Mouse (Mus musculus) lung, postnatal 10 days (tissue): ENCODE results near the gene Prrc2c.
"Not testable (repeated sequence)": the region's sequence is repeated elsewhere in the genome, so short reads cannot be mapped to it uniquely, and the experiment has no call there.

ENCODE experiments used
- DNase-seq: peaks from one replicate; pipeline ENCODE4 v3.0.0; 2021

Prrc2c gene

DNA sequence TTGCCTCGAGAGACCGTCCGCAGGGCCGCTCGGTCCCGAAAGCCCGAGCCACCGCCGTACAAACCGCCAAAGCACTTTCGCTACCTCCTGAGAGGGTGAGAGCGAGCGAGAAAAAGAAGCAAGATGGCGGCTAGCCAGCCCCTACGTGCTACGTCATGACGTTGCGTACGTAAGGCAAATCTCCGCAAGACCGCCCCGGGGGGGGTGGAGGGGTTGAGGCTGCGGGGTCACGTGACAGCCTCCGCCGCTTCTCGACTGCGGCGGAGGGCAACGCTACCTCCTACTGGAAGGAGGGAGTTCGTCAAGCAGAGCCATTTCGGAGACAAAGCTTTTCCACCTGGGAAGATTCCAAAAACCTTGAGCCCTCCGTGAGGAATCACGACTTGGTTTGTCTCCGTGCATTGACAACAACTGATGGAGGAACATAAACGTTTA, at the start of gene Prrc2c:
Gene Prrc2c, minus strand, starts transcription at position 156 of the 435 bp plus-strand sequence.
- peak; percentile 99 for DNase-seq

GRCm38 (mm10) chr1:162785222-162785621, 44.9 kb upstream of the Prrc2c start:
- no peak for DNase-seq

GRCm38 (mm10) chr1:162783669-162784248, 43.4 kb upstream of the Prrc2c start:
- DNase-seq = no peak

DNA sequence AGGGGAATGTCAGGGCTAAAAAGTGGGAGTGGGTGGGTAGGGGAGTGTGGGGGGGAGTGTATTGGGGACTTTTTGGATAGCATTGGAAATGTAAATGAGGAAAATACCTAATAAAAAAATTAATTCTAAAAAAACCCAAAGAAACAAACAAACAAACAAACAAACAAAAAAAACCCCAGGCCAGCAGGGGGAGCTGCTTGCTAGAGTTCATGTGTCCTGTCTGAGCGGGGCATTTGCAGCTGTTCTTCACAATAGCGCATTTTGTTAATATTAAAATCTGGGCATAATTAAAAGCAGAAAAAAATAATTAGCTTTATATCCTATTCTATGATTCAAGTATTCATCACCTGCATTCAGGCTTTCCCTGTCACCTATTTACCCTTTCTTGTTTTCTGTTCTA, 40.7 kb upstream of the Prrc2c start:
- not testable (repeated sequence) for DNase-seq

DNA sequence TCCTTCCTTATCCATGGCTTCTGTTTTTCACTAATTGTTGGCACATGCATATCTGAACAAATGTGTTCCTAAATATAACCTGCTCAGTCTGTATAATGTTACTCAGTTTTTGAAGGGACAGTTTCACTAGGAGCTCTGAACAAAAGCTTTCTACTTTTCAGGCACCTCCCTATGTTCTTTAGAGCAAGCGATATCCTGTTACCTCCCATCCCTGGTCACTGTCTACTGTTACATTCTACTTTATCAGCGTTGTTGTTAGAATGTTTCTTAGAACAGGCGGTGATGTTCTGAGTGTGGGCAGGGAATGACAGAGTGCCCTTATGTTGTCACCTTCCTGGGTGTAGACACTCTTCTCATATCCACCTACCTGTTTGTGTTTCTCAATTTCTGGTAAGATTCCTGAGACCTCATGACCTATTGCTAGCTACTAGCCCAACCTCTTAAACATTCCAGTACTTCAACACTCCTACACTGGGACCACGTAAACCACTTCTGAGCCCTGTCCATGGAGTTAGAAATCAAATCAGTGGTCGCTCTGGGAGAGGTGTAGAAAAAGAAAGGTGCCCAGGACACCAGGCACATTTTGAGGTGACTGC, 37.7 kb upstream of the Prrc2c start:
- DNase-seq = no peak

GRCm38 (mm10) chr1:162773661-162774060, 33.3 kb upstream of the Prrc2c start:
- no peak for DNase-seq

DNA sequence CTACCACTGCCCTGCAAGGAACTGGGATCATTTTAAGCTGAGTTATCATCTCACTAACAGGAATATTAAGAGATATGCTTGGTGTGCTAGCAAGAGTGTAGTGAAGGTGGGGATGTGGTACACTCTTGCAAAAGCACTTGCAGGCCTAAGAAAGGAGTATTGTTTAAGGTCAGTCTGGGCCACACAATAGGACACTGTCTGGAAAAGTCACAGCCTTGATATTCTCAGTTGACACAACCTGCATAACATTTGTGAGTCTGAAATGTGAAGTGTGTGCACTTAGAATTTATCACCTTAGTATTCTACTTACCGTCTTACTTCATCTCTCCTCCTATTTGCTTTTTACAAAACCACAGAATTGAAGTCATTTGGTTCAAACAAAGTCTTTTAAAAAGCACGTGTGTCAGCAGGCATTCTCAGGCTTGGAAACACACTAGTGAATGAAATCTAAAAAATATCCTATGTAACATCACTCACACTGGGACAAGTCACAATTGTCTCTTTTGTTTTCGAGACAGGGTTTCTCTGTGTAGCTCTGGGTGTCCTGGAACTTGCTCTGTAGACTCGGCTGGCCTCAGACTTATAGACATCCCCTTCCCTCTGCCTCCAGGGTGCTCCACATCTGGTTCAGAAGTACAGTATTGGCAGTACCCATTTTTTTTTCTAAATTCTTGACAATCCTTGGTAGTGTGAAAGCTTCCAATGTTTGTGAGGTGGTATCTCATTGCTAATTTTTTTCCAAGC, 31.4 kb upstream of the Prrc2c start:
- no peak for DNase-seq

GRCm38 (mm10) chr1:162752009-162752408, 11.7 kb upstream of the Prrc2c start:
- no peak for DNase-seq

DNA sequence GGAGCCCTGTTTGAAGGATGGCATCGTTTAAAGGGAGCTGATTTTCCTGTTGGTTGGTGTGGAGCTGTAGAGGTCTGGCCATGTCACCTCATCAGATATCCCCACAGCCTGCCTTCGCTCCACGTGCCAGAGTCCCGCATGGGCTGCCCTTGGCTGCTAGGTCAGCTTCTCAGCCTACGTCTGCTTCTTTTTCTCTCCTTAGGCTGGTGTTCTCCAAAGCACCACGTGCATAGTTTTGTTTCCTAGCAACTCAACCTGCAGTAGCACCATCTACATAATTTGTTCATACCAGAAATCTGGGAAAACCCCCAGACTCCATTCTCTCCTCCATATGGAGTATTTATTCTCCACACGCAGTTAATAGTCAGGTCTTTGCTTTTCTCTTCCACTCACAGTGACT, 9.3 kb upstream of the Prrc2c start:
- DNase-seq = no peak

DNA sequence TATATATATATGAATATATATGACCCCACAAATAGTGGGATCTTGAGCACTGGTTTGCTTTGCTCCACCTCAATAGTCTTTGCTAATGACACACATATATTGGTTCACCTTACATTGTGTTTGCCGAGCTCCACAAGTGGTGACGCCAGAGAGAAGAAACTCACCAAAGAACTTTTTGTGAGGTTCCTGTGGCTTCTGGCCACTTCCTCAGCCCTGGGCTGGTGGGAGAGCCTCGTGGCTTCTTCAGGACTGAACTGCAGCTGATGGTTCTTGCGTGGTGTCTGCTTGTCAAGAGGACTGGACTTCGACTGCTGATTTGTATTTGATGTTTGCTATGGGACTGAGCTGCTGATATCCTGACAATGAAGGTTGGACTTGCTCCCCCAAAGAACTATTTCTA, 8.4 kb upstream of the Prrc2c start:
- no peak for DNase-seq

DNA sequence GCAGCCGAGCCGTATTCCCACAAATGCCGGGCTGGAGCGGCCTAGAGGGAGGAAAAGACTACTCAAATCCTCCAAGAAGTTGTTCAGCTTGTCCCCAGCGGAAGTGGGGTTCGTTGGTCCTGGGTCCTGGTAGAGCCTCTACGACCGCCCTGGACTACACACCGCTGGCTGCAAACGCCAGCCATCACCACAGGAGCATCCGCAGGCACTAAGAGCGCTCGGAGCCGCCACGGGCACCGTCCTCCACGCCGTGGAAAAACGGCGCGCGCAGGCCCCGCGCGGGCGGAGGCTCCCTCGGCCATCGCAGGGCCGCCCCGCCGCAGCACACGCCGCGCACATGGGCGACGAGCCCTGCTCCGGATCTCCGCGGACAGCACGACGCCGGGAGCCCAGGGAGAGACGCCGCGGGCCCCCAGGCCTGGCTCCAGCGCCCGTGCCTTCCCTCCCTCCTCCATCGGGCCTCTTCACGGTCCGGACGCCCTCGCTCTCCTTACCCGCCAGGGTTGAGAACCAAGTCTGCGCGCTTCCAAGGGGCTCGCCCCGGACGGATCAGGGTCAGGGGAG, 443 bp downstream of the Prrc2c start:
- no peak for DNase-seq

DNA sequence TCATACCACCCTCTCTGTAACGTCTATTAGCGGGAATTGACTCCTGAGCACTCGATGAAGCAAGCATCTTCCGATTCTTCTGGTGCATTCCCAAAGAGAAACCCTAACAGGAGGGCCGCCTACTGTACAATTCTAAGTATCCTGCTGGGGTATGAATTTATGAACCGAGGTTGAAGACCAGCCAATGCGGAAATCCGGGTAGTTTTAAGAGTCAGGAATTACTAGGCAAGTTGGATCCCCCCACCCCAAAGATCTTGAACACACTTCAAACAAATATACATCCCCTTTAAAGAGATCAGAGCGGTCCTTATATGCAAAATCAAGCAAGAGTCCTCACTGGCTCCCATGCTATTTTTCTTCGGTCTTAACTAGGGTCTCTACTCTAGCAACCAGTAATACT, 950 bp downstream of the Prrc2c start:
- DNase-seq = peak; percentile 63

GRCm38 (mm10) chr1:162738472-162738871, 1.9 kb downstream of the Prrc2c start:
- peak; percentile 30 for DNase-seq

- DNase-seq = no peak
These were observed 5.3 kb downstream of the Prrc2c start for GRCm38 (mm10) chr1:162735084-162735483.

- no peak for DNase-seq
These were observed 6.1 kb downstream of the Prrc2c start for GRCm38 (mm10) chr1:162734283-162734682.

GRCm38 (mm10) chr1:162732041-162732440, 8.3 kb downstream of the Prrc2c start:
- DNase-seq = no peak

- no peak for DNase-seq
These were observed 10.9 kb downstream of the Prrc2c start for GRCm38 (mm10) chr1:162729436-162729835.

GRCm38 (mm10) chr1:162727981-162728380, 12.4 kb downstream of the Prrc2c start:
- DNase-seq = no peak

- no peak for DNase-seq
These were observed 16.7 kb downstream of the Prrc2c start for GRCm38 (mm10) chr1:162723610-162724009.

GRCm38 (mm10) chr1:162720645-162721044, 19.7 kb downstream of the Prrc2c start:
- DNase-seq = no peak

GRCm38 (mm10) chr1:162700389-162701066, 39.8 kb downstream of the Prrc2c start:
- no peak for DNase-seq

- DNase-seq = no peak
These were observed 42.5 kb downstream of the Prrc2c start for GRCm38 (mm10) chr1:162697866-162698265.

DNA sequence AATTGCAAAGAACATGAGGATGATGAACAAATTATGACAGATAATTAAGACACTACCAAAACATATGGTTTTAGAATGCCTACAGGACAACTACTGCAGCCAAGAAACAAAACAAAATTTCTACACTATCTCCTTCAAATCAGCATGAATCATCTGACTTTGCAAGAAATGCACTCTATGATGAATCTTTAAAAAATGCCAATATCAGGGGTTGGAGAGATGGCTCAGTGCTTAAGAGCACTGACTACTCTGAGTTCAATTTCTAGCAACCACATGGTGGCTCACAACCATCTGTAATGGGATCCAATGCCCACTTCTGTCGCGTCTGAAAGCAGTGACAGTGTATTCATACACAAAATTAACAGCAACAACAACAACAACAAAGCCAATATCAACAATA, 46.6 kb downstream of the Prrc2c start:
- DNase-seq = no peak
